Mouse (Mus musculus) myocyte (in vitro differentiated cells): ENCODE measurements around the gene Mlf2. TPM values are rescaled to one million over a fixed set of nuclear protein-coding genes. Genes with fewer than 3 reads are reported as not detected.

Experiments used
- H3K27me3 ChIP-seq: one replicate; pipeline ENCODE4 v1.6.1; 2011; ENCODE audit not compliant: control insufficient read depth, insufficient read depth, insufficient read length
- H3K36me3 ChIP-seq: one replicate; pipeline ENCODE4 v1.6.1; 2011; ENCODE audit not compliant: control insufficient read depth, insufficient read depth
- H3K4me2 ChIP-seq: one replicate; pipeline ENCODE4 v1.6.1; 2011; ENCODE audit warnings: low read depth, control low read depth
- H3K4me3 ChIP-seq: one replicate; pipeline ENCODE4 v1.5.1; 2011; ENCODE audit warnings: mild to moderate bottlenecking, control low read depth, moderate library complexity
- H3K79me2 ChIP-seq: one replicate; pipeline ENCODE4 v1.6.1; 2011; ENCODE audit not compliant: control insufficient read depth, insufficient read depth
- H3ac ChIP-seq: one replicate; pipeline ENCODE4 v1.6.1; 2011; ENCODE audit not compliant: control insufficient read depth, insufficient read length
- CEBPB ChIP-seq: IDR thresholded peaks from 2 replicates; pipeline ENCODE4 v1.6.1; 2011; ENCODE audit warnings: mild to moderate bottlenecking, moderate library complexity; ENCODE audit not compliant: poor library complexity, insufficient read depth, severe bottlenecking
- E2F4 ChIP-seq: IDR thresholded peaks from one replicate; pipeline ENCODE4 v1.6.1; 2011; ENCODE audit warnings: mild to moderate bottlenecking, control low read depth, moderate library complexity; ENCODE audit not compliant: insufficient read depth
- MAX ChIP-seq: IDR thresholded peaks from one replicate; pipeline ENCODE4 v1.6.1; 2011; ENCODE audit warnings: low read depth, mild to moderate bottlenecking, control low read depth
- MYOD1 ChIP-seq, 3 experiments: IDR thresholded peaks; one replicate each; pipeline ENCODE4 v1.6.1; 2011; ENCODE audit warnings: control low read depth in 2 of 3, low read depth in 2 of 3, mild to moderate bottlenecking in 2 of 3, moderate library complexity in 1 of 3; ENCODE audit not compliant: insufficient read length in 2 of 3, control insufficient read depth in 1 of 3
- MYOG ChIP-seq, 3 experiments: IDR thresholded peaks; one replicate each; pipeline ENCODE4 v1.6.1; 2011; ENCODE audit warnings: control low read depth in 2 of 3, low read depth in 2 of 3, mild to moderate bottlenecking in 2 of 3; ENCODE audit not compliant: insufficient read length in 2 of 3, control insufficient read depth in 1 of 3, insufficient read depth in 1 of 3
- POLR2A ChIP-seq: IDR thresholded peaks from one replicate; pipeline ENCODE4 v1.6.1; 2011; ENCODE audit warnings: low read depth, mild to moderate bottlenecking, control low read depth, moderate library complexity; ENCODE audit not compliant: insufficient read length
- POLR2AphosphoS2 ChIP-seq: IDR thresholded peaks from one replicate; pipeline ENCODE4 v1.6.1; 2011; ENCODE audit warnings: low read depth, control low read depth; ENCODE audit not compliant: insufficient read length
- REST ChIP-seq: IDR thresholded peaks from one replicate; pipeline ENCODE4 v1.6.1; 2011; ENCODE audit warnings: mild to moderate bottlenecking, control low read depth, moderate library complexity; ENCODE audit not compliant: insufficient read depth, insufficient read length
- SRF ChIP-seq: IDR thresholded peaks from one replicate; pipeline ENCODE4 v1.6.1; 2011; ENCODE audit warnings: low read depth; ENCODE audit not compliant: control insufficient read depth, insufficient read length
- TCF12 ChIP-seq: IDR thresholded peaks from one replicate; pipeline ENCODE4 v1.6.1; 2011; ENCODE audit warnings: mild to moderate bottlenecking, control low read depth; ENCODE audit not compliant: poor library complexity, insufficient read depth, severe bottlenecking
- TCF3 ChIP-seq: IDR thresholded peaks from one replicate; pipeline ENCODE4 v1.6.1; 2011; ENCODE audit warnings: low read depth, control low read depth; ENCODE audit not compliant: insufficient read length
- USF1 ChIP-seq: IDR thresholded peaks from one replicate; pipeline ENCODE4 v1.6.1; 2011; ENCODE audit warnings: low read depth, mild to moderate bottlenecking, control low read depth, moderate library complexity
- polyA plus RNA-seq: library from polyadenylated mRNA; unstranded; fragments of >200 nt; fragmentation: generic; extraction: Trizol; gene quantifications from one replicate; pipeline ENCODE4 v1.2.1, GENCODE M21; 2012; ENCODE audit warnings: missing spikeins

The Mlf2 gene
- polyA plus RNA-seq, 1 experiment: 384 TPM

DNA sequence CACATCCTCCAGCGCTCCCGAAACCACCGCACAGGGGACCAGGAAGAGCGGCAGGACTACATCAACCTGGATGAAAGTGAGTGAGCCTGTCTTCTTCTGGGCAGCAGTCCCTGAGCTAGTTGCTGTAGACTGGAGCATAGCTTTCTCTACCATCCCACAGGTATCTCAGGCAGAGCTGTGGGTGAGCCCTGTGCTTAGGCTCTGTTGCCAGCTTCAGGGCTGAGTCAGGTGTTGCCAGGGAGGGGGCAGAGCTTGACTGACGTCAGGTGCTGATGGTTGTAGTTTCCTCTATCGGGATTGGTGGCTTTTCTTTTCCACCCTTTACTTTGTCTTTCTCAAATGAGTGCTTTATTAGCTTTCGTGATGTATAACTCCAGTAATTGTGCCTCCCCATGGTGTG, 3.5 kb downstream of the Mlf2 start:
- no peak overlapping the region for H3K4me3 ChIP-seq
- H3K4me2 ChIP-seq: no peak overlapping the region
- H3ac ChIP-seq: no peak overlapping the region
- H3K79me2 ChIP-seq: peaks cover 27% of the 10 kb centered on the region
- TF ChIP-seq MYOG (IDR thresholded peaks at IDR 0.05; ENCODE audit: control insufficient read depth in 1 of 3, insufficient read depth in 1 of 3, insufficient read length in 2 of 3, low read depth in 2 of 3): no peak
- TF ChIP-seq E2F4: no peak
- TF ChIP-seq MYOD1 (IDR thresholded peaks at IDR 0.05; ENCODE audit: control insufficient read depth in 1 of 3, insufficient read length in 2 of 3, low read depth in 2 of 3): no peak
- TF ChIP-seq SRF: no peak
- TF ChIP-seq POLR2AphosphoS2: no peak
- no peak for TF ChIP-seq TCF12
- TF ChIP-seq TCF3: no peak
- no peak for TF ChIP-seq POLR2A
- TF ChIP-seq USF1: no peak
- H3K36me3 ChIP-seq: peaks cover 19% of the 10 kb centered on the region
- no peaks in the 10 kb centered on the region for H3K27me3 ChIP-seq

DNA sequence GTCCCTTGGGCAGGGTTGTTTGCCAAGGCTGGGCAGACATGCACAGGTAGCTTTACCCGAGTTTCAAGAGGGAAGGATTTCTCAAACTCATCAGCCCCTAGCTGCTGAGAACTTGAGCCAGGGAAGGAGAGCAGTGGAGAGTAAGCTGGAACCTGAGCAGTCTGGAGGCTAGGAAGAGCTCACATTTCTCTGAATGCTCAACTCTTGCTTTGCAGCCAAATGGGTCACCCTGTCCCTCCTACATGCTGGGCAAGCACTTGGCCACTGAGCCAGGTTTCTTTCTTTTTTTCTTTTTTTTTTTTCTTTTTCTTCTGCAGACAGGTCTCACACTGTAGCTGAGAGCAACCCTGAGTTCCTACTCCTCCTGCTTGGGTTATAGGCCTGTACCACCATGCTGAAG, 5.5 kb downstream of the Mlf2 start:
- Histone ChIP-seq H3K36me3 (peaks cover 19% of the 10 kb centered on the region), H3K4me2 (no peak overlapping the region), H3ac (no peak overlapping the region), H3K79me2 (peaks cover 26% of the 10 kb centered on the region), H3K27me3 (no peaks in the 10 kb centered on the region), H3K4me3 (no peak overlapping the region)
- TF ChIP-seq TCF3 (no peak), POLR2AphosphoS2 (no peak), USF1 (no peak), REST (no peak), MYOD1 (IDR thresholded peaks at IDR 0.05; ENCODE audit: control insufficient read depth in 1 of 3, insufficient read length in 2 of 3, low read depth in 2 of 3) (no peak), SRF (no peak), MAX (no peak), E2F4 (no peak), TCF12 (no peak), CEBPB (no peak), MYOG (IDR thresholded peaks at IDR 0.05; ENCODE audit: control insufficient read depth in 1 of 3, insufficient read depth in 1 of 3, insufficient read length in 2 of 3, low read depth in 2 of 3) (no peak), POLR2A (no peak)

- H3K36me3 ChIP-seq: peaks cover 19% of the 10 kb centered on the region
- H3K4me3 ChIP-seq: no peak overlapping the region
- peaks cover 18% of the 10 kb centered on the region for H3K79me2 ChIP-seq
- H3K27me3 ChIP-seq: no peaks in the 10 kb centered on the region
- no peak overlapping the region for H3ac ChIP-seq
- no peak for TF ChIP-seq SRF
- no peak for TF ChIP-seq POLR2AphosphoS2
- H3K4me2 ChIP-seq: no peak overlapping the region
These were observed 6.3 kb downstream of the Mlf2 start for GRCm38 (mm10) chr6:124937493-124937892.

- TF ChIP-seq MYOD1 (IDR thresholded peaks at IDR 0.05; ENCODE audit: control insufficient read depth in 1 of 3, insufficient read length in 2 of 3, low read depth in 2 of 3) (no peak), SRF (no peak), CEBPB (no peak), REST (no peak), USF1 (no peak)
- H3K79me2 ChIP-seq: peaks cover 8% of the 10 kb centered on the region
- H3K4me3 ChIP-seq: no peak overlapping the region
- H3ac ChIP-seq: no peak overlapping the region
- no peak overlapping the region for H3K4me2 ChIP-seq
- peaks cover 16% of the 10 kb centered on the region for H3K36me3 ChIP-seq
- no peaks in the 10 kb centered on the region for H3K27me3 ChIP-seq
These were observed 7.4 kb downstream of the Mlf2 start for GRCm38 (mm10) chr6:124938554-124938953.

DNA sequence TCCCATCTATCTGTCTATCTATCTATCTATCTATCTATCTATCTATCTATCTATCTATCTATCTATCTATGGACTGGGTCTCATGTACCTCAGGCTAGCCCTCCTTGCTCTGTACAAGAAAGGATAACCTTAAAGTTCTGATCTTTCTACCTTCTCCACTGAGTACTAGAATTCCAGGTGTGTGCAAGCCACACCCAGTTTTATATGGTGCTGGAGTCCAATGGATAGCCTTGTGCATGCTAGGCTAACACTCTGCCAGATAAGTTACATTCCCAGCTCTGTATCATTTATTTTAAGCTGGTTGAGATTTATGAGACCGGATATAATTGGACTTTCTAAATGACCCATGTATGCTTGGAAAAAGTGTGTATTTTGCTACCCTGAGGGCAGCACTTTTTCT, 10.5 kb downstream of the Mlf2 start:
- Histone ChIP-seq H3K27me3 (no peaks in the 10 kb centered on the region), H3K4me3 (no peak overlapping the region), H3K79me2 (no peaks in the 10 kb centered on the region), H3ac (no peak overlapping the region), H3K36me3 (peaks cover under 1% of the 10 kb centered on the region), H3K4me2 (no peak overlapping the region)
- TF ChIP-seq POLR2AphosphoS2 (no peak), USF1 (no peak), TCF3 (no peak), CEBPB (no peak), TCF12 (no peak), MYOG (IDR thresholded peaks at IDR 0.05; ENCODE audit: control insufficient read depth in 1 of 3, insufficient read depth in 1 of 3, insufficient read length in 2 of 3, low read depth in 2 of 3) (no peak), SRF (no peak), REST (no peak), POLR2A (no peak), E2F4 (no peak), MYOD1 (IDR thresholded peaks at IDR 0.05; ENCODE audit: control insufficient read depth in 1 of 3, insufficient read length in 2 of 3, low read depth in 2 of 3) (no peak), MAX (no peak)
